Mouse (Mus musculus): ENCODE measurements around the gene Tmem169.

DNA sequence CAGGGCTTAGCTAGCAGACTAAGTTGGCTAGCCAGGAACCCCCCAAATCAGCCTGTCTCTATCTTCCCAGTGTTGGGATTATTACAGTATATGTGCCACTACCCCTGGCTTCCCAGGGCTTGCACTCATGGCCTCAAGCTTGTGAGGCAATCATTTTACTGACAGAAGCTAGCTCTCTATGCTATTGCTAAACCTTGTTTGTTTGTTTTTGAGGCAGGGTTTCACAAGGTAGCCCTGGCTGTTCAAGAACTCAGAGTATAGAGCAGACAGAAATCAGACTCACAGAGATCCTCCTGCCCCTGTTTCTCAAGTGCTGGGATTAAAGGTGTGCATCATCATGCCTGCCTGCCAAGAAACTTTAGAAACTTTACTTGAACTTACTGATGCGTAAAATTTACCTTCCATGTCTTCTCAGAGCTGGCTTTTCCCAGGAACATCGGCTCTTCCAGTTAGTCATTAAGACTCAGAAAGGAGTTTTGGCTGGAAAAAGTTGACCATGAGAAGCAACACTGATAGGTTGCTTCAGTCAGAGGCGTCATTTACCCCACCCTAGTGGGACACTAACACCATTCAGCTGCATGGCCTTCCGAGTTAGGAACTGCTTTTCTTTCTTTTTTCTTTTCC is 4.5 kb downstream of the Tmem169 start:
- no peak for TF ChIP-seq CTCF (IDR thresholded peaks at IDR 0.05; ENCODE audit: insufficient read depth, low read length)
- TF ChIP-seq POLR2A (IDR thresholded peaks at IDR 0.05; ENCODE audit: borderline replicate concordance, extremely low read depth, low read depth, low read length), result no peak

All from lung, adult 2 months (tissue).